Mouse (Mus musculus) kidney, adult 10 weeks (tissue): ENCODE data around the gene Fmo5. TPM values are rescaled to one million over a fixed set of nuclear protein-coding genes. Genes with fewer than 3 reads are reported as not detected.

Experiments used
- polyA plus RNA-seq: library from polyadenylated mRNA; stranded (reverse); fragments of 350-450 nt; fragmentation: Illumina TruSeq; extraction: RNeasy Lipid Tissue Mini Kit (QIAGEN cat#74804); gene quantifications from one replicate; pipeline ENCODE4 v1.2.3, GENCODE M21; 2014; ENCODE audit warnings: low read depth, low replicate concordance

Gene Fmo5
- polyA plus RNA-seq: 13.7 TPM

GRCm38 (mm10) chr3:97628391-97629001 lies at the start of gene Fmo5:
Gene Fmo5, plus strand, starts transcription at chr3:97628804.

DNA sequence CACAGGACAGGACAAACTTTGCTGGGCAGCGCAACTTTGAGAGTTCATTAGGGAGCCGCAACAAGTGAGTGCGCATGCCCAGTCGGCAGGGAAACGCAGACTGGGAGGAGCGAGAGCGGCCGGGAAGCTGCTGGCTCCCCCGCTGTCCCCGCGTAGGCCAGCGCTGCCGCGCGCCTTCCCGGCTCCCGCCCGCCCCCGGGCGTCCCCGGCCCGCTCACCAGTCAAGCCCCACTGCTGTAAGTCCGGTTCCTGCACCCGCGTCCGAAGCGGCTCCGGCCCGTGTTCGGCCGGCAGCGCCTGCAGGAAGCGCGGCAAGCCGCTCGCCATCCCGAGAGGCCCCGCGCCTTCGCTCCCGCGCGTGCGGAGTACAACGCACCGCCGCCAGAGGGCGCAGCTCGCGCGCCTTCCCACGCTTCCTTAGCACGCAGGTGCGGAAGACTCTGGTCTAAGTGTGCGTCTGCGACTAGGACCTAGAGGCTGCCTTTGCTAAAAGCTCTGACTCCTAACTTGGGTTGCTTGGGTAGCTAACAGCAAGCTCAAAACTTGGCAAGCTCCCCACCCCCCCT lies 18.7 kb upstream of the Fmo5 start, which contains the start of gene Chd1l:
Gene Chd1l, minus strand, starts transcription at position 359 of the 566 bp plus-strand sequence.

GRCm38 (mm10) chr3:97657655-97658411 lies 29.2 kb downstream of the Fmo5 start, which contains the start of gene Prkab2:
Gene Prkab2, plus strand, starts transcription at chr3:97658193.

GRCm38 (mm10) chr3:97674644-97675110 lies 46.1 kb downstream of the Fmo5 start, which contains the start of gene Gm17651:
Gene Gm17651, minus strand, starts transcription at chr3:97674694.

Other genes starting within 250 kb of the Fmo5 start
- not detected for gene Olfr1402, start 206.8 kb upstream of the Fmo5 start, polyA plus RNA-seq
- gene Chd1l, start 18.6 kb upstream of the Fmo5 start, polyA plus RNA-seq: 2.5 TPM
- gene Prkab2, start 29.4 kb downstream of the Fmo5 start, polyA plus RNA-seq: 7.6 TPM
- not detected for gene Gm17651, start 45.9 kb downstream of the Fmo5 start, polyA plus RNA-seq